Mouse (Mus musculus) olfactory bulb, adult 2 months (tissue): ENCODE results near the gene Siglech. TPM values are rescaled to one million over a fixed set of nuclear protein-coding genes. Genes with fewer than 3 reads are reported as not detected.

Experiments used
- H3K27ac ChIP-seq: fragments of 200-500 bp; 2 replicates; pipeline ENCODE4 v1.5.1; 2012; ENCODE audit warnings: low read depth, low read length; ENCODE audit not compliant: insufficient read depth
- H3K4me1 ChIP-seq: fragments of 200-500 bp; 2 replicates; pipeline ENCODE4 v1.6.1; 2012; ENCODE audit warnings: low read length; ENCODE audit not compliant: control insufficient read depth, insufficient read depth
- H3K4me3 ChIP-seq: fragments of 200-500 bp; 2 replicates; pipeline ENCODE4 v1.5.1; 2012; ENCODE audit warnings: mild to moderate bottlenecking, low read depth, low read length, moderate library complexity; ENCODE audit not compliant: insufficient read depth
- CTCF ChIP-seq: fragments of 200-500 bp; IDR thresholded peaks from 2 replicates; pipeline ENCODE4 v1.5.1; 2012; ENCODE audit warnings: low read depth, mild to moderate bottlenecking, low read length, moderate library complexity; ENCODE audit not compliant: insufficient read depth
- POLR2A ChIP-seq: fragments of 200-500 bp; IDR thresholded peaks from 2 replicates; pipeline ENCODE4 v1.6.1; 2012; ENCODE audit warnings: mild to moderate bottlenecking, low read depth, low read length, moderate library complexity; ENCODE audit not compliant: insufficient read depth
- WGBS: fragments of 180-500 bp; shearing (Covaris S2); methylation state at CpG from one replicate; pipeline ENCODE4 v1.1.7; 2018; 5-methylcytosine and 5-hydroxymethylcytosine counted together
- polyA plus RNA-seq: library from polyadenylated mRNA; stranded (reverse); fragments of >200 nt; gene quantifications from 2 replicates; pipeline ENCODE4 v1.2.4, GENCODE M21; 2012; ENCODE audit warnings: low replicate concordance; ENCODE audit not compliant: missing spikeins, insufficient read depth, insufficient read length

The Siglech gene
- polyA plus RNA-seq = not detected in 2 replicates

DNA sequence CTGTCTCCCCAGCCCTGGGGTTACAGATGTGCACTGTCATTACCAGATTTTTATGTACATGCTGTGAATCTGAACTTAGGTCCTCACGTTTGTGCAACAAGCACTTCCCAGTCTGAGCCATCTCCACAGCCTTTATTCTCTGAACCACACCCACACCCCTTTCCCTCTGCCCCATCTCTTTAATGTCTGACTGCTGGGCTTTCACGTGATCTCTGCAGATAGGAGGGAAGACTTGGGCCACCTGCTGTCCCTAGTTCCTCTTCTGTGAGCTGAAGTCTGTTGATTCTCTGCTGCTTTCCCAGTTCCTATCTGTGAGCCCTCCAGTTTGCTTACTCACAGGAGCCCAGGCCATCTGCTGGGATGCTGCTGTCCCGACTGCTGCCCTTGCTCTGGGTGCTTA lies at the start of gene Siglech:
TSS of gene Siglech (plus strand) at position 253 of the 400 bp plus-strand sequence.
- Histone ChIP-seq H3K27ac (no peak within 1 kb of the TSS), H3K4me1 (no peaks in the 10 kb centered on the region), H3K4me3 (no peak within 1 kb of the TSS)
- WGBS = 59% methylated on average over 3 of the region's 3 CpGs
- TF ChIP-seq POLR2A (no peak), CTCF (no peak)

DNA sequence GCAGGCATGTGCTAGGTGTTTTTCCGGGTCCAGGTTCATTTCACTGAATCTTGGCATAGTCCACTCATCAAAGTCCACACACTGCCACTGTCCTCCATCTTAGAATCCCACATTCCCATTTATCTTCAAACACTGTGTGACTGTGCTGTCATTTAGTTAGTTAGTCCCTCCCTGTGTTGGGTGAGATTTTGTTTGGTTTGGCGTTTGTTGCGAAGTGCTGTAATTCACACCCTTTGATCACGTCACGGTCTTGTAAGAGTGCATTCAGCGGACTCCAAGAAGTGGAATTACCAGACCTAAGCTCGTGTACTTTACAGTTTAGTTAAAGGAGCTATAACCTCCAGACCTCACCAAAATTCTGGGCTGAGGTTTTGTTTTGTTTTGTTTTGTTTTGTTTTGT lies 45.3 kb upstream of the Siglech start:
- Histone ChIP-seq H3K4me3 (no peak overlapping the region), H3K4me1 (no peaks in the 10 kb centered on the region), H3K27ac (no peak overlapping the region)
- 61% methylated on average over 7 of the region's 7 CpGs for WGBS
- TF ChIP-seq CTCF (no peak), POLR2A (no peak)

DNA sequence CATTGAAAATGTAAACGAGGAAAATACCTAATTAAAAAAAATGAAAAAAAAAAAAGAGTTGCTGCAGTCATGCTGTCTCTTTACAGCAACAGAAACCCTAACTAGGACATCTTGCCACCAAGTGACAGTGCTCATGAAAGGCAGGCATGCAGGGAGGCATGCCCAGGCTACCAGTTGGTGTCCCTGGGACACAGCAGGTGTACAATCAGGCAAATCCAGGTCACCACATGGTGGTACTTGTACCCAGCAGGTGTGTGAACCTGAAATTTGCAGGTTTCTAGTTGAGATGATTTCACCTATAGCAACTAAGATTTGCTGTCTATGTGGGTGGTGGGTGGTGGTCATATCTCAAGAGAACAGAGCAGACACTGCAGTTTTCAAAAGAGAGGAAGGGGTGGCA lies 39.1 kb upstream of the Siglech start:
- no peak for TF ChIP-seq CTCF
- TF ChIP-seq POLR2A = no peak
- WGBS = 76% methylated on average over 1 of the region's 1 CpGs

DNA sequence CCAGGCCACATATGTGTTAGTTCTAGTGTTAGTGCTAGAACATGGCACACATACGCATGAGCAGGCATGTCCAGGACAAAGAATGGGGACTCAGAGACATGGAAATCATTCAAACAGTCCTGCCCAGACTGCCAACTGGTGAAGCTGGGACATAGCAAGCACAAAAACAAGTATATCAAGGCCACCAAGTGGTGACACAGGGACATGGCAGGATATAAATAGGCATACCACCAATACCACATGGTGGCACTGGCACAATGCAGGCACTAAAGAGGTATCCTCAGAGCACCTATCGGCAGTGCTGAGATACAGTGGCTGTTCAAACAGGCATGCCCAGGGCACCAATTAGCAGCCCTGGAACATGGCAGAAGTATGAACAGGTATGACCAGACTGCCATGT lies 33.5 kb upstream of the Siglech start:
- 95% methylated on average over 2 of the region's 2 CpGs for WGBS
- H3K4me1 ChIP-seq = no peaks in the 10 kb centered on the region
- TF ChIP-seq POLR2A (no peak), CTCF (no peak)
- H3K4me3 ChIP-seq = no peak overlapping the region
- no peak overlapping the region for H3K27ac ChIP-seq

More for the DNA sequence above, 39.1 kb upstream of the Siglech start:
- Histone ChIP-seq H3K4me1 (no peaks in the 10 kb centered on the region), H3K27ac (no peak overlapping the region), H3K4me3 (no peak overlapping the region)

DNA sequence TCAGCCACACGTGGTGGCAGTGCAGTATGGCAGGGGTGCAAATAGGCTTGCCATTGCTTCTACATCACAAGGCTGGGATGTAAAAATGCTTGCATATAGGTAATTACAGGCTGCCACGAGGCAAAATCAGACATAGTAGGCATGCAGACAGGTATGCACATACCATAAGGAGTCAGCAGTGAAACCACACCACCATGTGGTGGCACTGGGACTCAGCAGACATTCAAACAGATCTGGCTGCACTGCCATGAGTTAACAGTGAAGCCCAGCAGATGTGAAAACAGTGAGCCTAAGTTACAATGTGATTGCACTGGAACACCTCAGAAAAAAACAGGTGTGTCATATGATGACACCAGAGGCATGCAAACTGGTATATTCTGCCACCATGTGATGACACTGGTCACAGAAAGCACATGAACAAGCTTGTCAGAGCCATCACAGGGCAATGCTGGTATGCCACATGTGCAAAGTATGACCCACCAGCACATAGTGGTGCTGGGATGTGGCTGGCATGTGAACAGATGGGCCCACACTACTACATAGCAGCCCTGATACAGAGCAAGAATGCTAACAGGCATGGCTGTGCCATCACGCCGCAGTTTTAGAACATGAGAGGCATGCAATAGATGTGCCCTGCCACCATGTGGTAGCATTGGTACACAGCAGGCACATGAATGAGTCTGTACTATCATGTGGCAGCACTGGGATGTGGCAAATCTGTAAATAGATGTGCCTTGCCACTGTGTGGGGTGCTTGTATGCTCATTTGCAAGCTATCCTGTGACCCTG lies 30.7 kb upstream of the Siglech start:
- H3K27ac ChIP-seq = no peak overlapping the region
- no peak overlapping the region for H3K4me3 ChIP-seq
- WGBS = 38% methylated on average over 4 of the region's 4 CpGs
- no peaks in the 10 kb centered on the region for H3K4me1 ChIP-seq
- no peak for TF ChIP-seq POLR2A
- TF ChIP-seq CTCF = no peak

DNA sequence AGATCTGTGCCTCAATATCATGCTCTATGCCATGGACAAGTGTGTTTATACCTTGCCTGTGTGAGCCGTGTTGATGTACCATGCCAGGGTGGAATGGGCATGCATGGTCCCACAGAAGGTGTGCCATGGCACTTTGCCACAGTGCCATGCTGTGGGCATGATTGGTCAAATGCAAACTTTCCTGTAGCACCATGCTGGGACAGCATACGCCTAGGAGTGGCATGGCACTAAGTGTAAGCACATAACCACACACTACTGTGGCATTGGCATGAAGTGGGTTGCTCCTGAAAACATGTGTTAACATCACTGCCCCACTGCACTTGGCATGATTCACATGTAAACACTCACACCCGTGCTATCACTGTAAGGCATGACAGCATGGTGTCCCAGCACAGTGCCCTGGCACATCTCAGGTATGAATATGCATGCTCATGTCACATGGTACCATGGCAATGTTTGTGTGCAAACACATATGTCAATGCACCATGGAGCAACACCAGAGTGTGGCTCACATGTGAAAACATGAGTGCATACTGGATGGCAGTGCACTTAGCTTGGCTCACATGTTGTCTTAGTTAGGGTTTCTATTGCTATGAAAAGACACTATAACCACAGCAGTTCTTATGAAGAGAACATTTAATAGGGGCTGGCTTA lies 24.2 kb upstream of the Siglech start:
- TF ChIP-seq POLR2A = no peak
- TF ChIP-seq CTCF = no peak
- Histone ChIP-seq H3K4me3 (no peak overlapping the region), H3K4me1 (peaks cover 5% of the 10 kb centered on the region), H3K27ac (no peak overlapping the region)
- 92% methylated on average over 3 of the region's 3 CpGs for WGBS

DNA sequence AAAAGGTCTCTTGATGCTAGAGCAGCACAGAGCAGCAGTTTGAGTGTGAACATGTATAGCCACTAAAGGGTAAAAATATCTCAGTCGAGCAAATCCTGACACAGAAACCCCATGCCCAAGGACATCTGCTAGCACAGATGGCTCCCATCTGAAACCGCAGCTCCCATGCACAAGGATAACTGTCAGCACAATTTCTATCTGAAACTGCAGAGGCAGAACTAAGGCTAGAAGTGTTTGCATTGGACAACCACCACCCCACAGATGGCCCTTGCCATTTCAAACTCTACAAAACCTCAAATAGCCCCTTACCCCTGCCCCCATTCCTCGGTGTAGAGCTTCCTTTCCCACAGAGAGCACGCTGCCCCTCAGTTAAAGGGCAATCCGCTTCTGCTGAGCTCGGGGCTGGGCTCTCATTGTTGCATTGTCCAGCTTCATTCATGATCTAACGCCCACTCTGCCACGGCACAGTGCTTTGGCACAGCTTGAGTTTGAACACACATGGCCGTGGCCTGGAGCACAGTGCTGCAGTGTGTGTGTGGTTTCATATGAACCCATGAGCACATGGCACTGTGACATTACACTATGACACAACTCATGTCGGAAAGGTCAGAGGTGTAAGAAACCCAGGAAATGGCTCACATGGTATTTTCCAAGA lies 23.3 kb upstream of the Siglech start:
- TF ChIP-seq POLR2A (no peak), CTCF (no peak)
- Histone ChIP-seq H3K4me1 (peaks cover 5% of the 10 kb centered on the region), H3K4me3 (no peak overlapping the region), H3K27ac (no peak overlapping the region)
- WGBS = 40% methylated on average over 10 of the region's 10 CpGs

DNA sequence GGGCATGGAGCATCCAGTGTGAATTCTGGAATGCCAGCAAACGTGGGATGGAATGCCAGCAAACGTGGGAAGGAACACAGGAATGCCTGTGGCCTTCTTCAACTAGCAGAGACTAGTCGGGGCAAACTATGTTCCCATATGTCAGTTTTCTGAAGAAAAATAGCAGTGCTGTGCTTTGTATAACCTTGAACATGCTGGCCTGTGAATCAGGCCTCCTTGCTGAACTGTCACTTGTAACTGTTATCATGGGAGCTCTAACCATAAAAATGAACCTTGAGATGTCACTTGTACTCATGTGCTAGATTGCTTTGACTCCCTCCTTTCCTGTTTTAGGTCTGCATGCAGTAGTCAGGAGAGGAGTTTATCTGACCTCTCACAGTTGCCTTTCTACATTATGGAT lies 17.1 kb upstream of the Siglech start:
- TF ChIP-seq POLR2A (no peak), CTCF (no peak)
- H3K4me3 ChIP-seq = no peak overlapping the region
- no peaks in the 10 kb centered on the region for H3K4me1 ChIP-seq
- WGBS = 82% methylated on average over 3 of the region's 3 CpGs
- H3K27ac ChIP-seq = no peak overlapping the region

DNA sequence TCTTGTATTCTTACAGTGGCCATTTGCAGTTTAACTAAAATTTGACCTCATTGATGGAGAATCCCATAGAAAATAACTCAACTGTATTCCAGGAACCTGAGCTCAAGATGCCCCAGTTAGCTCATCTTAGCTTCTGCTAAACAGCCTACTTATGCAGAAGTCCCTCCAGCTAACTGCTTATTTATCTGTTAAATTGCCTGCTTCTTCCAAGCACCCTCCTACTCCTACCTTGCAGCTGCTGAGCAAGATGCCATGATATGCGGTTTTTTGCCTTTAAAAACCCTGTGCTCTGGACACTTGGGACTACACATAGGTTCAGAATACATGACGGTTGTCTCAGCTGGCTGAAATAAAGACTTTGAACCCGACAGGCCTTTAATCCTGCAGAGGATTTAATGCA lies 8.6 kb upstream of the Siglech start:
- peaks cover 5% of the 10 kb centered on the region for H3K4me1 ChIP-seq
- H3K27ac ChIP-seq = peak overlapping the region; percentile 87
- H3K4me3 ChIP-seq = no peak overlapping the region
- no peak for TF ChIP-seq CTCF
- no peak for TF ChIP-seq POLR2A
- 42% methylated on average over 3 of the region's 3 CpGs for WGBS
